Mouse (Mus musculus): ENCODE measurements around the gene L3mbtl1.

Gene L3mbtl1

GRCm38 (mm10) chr2:162943931-162944330 lies 659 bp downstream of the L3mbtl1 start:
- DNase-seq (ENCODE audit: low spot score): no peak

GRCm38 (mm10) chr2:162946964-162947363 lies 3.7 kb downstream of the L3mbtl1 start:
- DNase-seq (ENCODE audit: low spot score): no peak

- peak; percentile 59 for DNase-seq (ENCODE audit: low spot score)
Observed at GRCm38 (mm10) chr2:162947736-162948135, 4.5 kb downstream of the L3mbtl1 start.

- DNase-seq (ENCODE audit: low spot score): no peak
Observed at GRCm38 (mm10) chr2:162948221-162948620, 4.9 kb downstream of the L3mbtl1 start.

GRCm38 (mm10) chr2:162950776-162951175 lies 7.5 kb downstream of the L3mbtl1 start:
- DNase-seq (ENCODE audit: low spot score): no peak

- no peak for DNase-seq (ENCODE audit: low spot score)
Observed at GRCm38 (mm10) chr2:162956843-162957242, 13.6 kb downstream of the L3mbtl1 start.

GRCm38 (mm10) chr2:162961321-162961720 lies 18.0 kb downstream of the L3mbtl1 start:
- DNase-seq (ENCODE audit: low spot score): no peak

- DNase-seq (ENCODE audit: low spot score): no peak
Observed at GRCm38 (mm10) chr2:162966734-162967133, 23.5 kb downstream of the L3mbtl1 start.

- peak; percentile 57 for DNase-seq (ENCODE audit: low spot score)
Observed at GRCm38 (mm10) chr2:162968357-162968756, 25.1 kb downstream of the L3mbtl1 start.

GRCm38 (mm10) chr2:162969101-162969500 lies 25.8 kb downstream of the L3mbtl1 start:
- DNase-seq (ENCODE audit: low spot score): no peak

GRCm38 (mm10) chr2:162970896-162971295 lies 27.6 kb downstream of the L3mbtl1 start:
- DNase-seq (ENCODE audit: low spot score): no peak

GRCm38 (mm10) chr2:162972752-162973151 lies 29.5 kb downstream of the L3mbtl1 start:
- DNase-seq (ENCODE audit: low spot score): no peak

GRCm38 (mm10) chr2:162973206-162973605 lies 29.9 kb downstream of the L3mbtl1 start:
- DNase-seq (ENCODE audit: low spot score): no peak

- DNase-seq (ENCODE audit: low spot score): no peak
Observed at GRCm38 (mm10) chr2:162973637-162974036, 30.4 kb downstream of the L3mbtl1 start.

GRCm38 (mm10) chr2:162975157-162975775 lies 32.0 kb downstream of the L3mbtl1 start:
- no peak for DNase-seq (ENCODE audit: low spot score)

- DNase-seq (ENCODE audit: low spot score): no peak
Observed at GRCm38 (mm10) chr2:162976001-162976400, 32.7 kb downstream of the L3mbtl1 start.

- no peak for DNase-seq (ENCODE audit: low spot score)
Observed at GRCm38 (mm10) chr2:162984381-162984780, 41.1 kb downstream of the L3mbtl1 start.

GRCm38 (mm10) chr2:162985923-162986322 lies 42.7 kb downstream of the L3mbtl1 start:
- DNase-seq (ENCODE audit: low spot score): peak; percentile 61

GRCm38 (mm10) chr2:162986764-162987163 lies 43.5 kb downstream of the L3mbtl1 start:
- DNase-seq (ENCODE audit: low spot score): no peak

GRCm38 (mm10) chr2:162987218-162987617 lies 43.9 kb downstream of the L3mbtl1 start, which contains the start of gene Sgk2:
Sgk2 (plus strand) TSS chr2:162987330.
- DNase-seq (ENCODE audit: low spot score): no peak

- DNase-seq (ENCODE audit: low spot score): no peak
Observed at GRCm38 (mm10) chr2:162988235-162988634, 45.0 kb downstream of the L3mbtl1 start.

GRCm38 (mm10) chr2:162991394-162992083 lies 48.3 kb downstream of the L3mbtl1 start:
- no peak for DNase-seq (ENCODE audit: low spot score)

GRCm38 (mm10) chr2:162992084-162992437 lies 48.8 kb downstream of the L3mbtl1 start:
- no peak for DNase-seq (ENCODE audit: low spot score)

Measured in testis, postnatal 10 days (tissue).